Comparison of ENCODE assay signal across 25 mouse cellular contexts in genomic region chr4:88888236-88888635, GRCm38 (mm10). TPM values are rescaled to one million over a fixed set of nuclear protein-coding genes. Genes with fewer than 3 reads are reported as not detected.
"Had no signal": no experiment of that assay in that cellular context is flagged by ENCODE, and none has a peak within 500 bp of the region (broad histone marks: within the 10 kb centered on the region; RNA-seq: fewer than 3 reads in every experiment).

No protein-coding gene starts in this region.

- H3K27ac ChIP-seq: neural tube, embryonic 13.5 days; neural tube, embryonic 15.5 days; stomach, embryonic 15.5 days; stomach, postnatal 0 days had no signal

- H3K4me1 ChIP-seq: neural tube, embryonic 13.5 days; neural tube, embryonic 15.5 days; stomach, embryonic 15.5 days had no signal

- H3K9ac ChIP-seq: neural tube, embryonic 13.5 days; neural tube, embryonic 15.5 days; stomach, embryonic 15.5 days had no signal

- H3K27me3 ChIP-seq: neural tube, embryonic 13.5 days; neural tube, embryonic 15.5 days; stomach, embryonic 15.5 days had no signal

- H3K36me3 ChIP-seq: neural tube, embryonic 13.5 days; neural tube, embryonic 15.5 days; stomach, embryonic 15.5 days had no signal

- H3K4me3 ChIP-seq: neural tube, embryonic 13.5 days; neural tube, embryonic 15.5 days; stomach, embryonic 15.5 days had no signal

- H3K9me3 ChIP-seq: neural tube, embryonic 13.5 days; neural tube, embryonic 15.5 days; stomach, embryonic 15.5 days had no signal

- H3K4me2 ChIP-seq: neural tube, embryonic 13.5 days; neural tube, embryonic 15.5 days; stomach, embryonic 15.5 days had no signal

- DNase-seq: retina, postnatal 1 day; right cerebral cortex, adult 18-20 months; right cerebral cortex, postnatal 14 days; right cerebral cortex, postnatal 25 days; right cerebral cortex, postnatal 4 days; spleen, adult 18-20 months; thymus, adult 18-20 months; thymus, adult 2 months; thymus, postnatal 14 days; thymus, postnatal 25 days; thymus, postnatal 36 days; thymus, postnatal 4 days had no signal

RNA-seq across cellular contexts. Expression of gene Ifne, which starts 8.2 kb away (rescaled TPM):
- total RNA-seq: neutrophil, adult 5-6 weeks had no signal
- polyA plus RNA-seq: neural tube, embryonic 13.5 days; neural tube, embryonic 14.5 days; neural tube, embryonic 15.5 days; spleen, adult 2 months; stomach, embryonic 14.5 days; stomach, embryonic 15.5 days; stomach, embryonic 16.5 days; testis, adult 2 months; thymus, adult 2 months; thymus, postnatal 0 days had no signal

RNA-seq across cellular contexts. Expression of gene Ifna1, which starts 38.3 kb away (rescaled TPM):
- total RNA-seq: neutrophil, adult 5-6 weeks had no signal
- polyA plus RNA-seq: neural tube, embryonic 13.5 days; neural tube, embryonic 14.5 days; neural tube, embryonic 15.5 days; small intestine, adult 2 months; spleen, adult 2 months; stomach, embryonic 14.5 days; stomach, embryonic 15.5 days; stomach, embryonic 16.5 days; stomach, postnatal 0 days; testis, adult 2 months; thymus, adult 2 months; thymus, postnatal 0 days; urinary bladder, adult 2 months had no signal

RNA-seq across cellular contexts. Expression of gene Ifna4, which starts 46.6 kb away (rescaled TPM):
- total RNA-seq: neutrophil, adult 5-6 weeks had no signal
- polyA plus RNA-seq: neural tube, embryonic 13.5 days; neural tube, embryonic 14.5 days; neural tube, embryonic 15.5 days; small intestine, adult 2 months; spleen, adult 2 months; stomach, embryonic 14.5 days; stomach, embryonic 15.5 days; stomach, embryonic 16.5 days; stomach, postnatal 0 days; testis, adult 2 months; thymus, adult 2 months; thymus, postnatal 0 days; urinary bladder, adult 2 months had no signal

RNA-seq across cellular contexts. Expression of gene Ifna5, which starts 52.9 kb away (rescaled TPM):
- total RNA-seq: neutrophil, adult 5-6 weeks had no signal
- polyA plus RNA-seq: neural tube, embryonic 13.5 days; neural tube, embryonic 14.5 days; neural tube, embryonic 15.5 days; small intestine, adult 2 months; spleen, adult 2 months; stomach, embryonic 14.5 days; stomach, embryonic 15.5 days; stomach, embryonic 16.5 days; stomach, postnatal 0 days; testis, adult 2 months; thymus, adult 2 months; thymus, postnatal 0 days; urinary bladder, adult 2 months had no signal
